Mouse (Mus musculus): Measurements from ENCODE around the gene Arhgef28. TPM values are rescaled to one million over a fixed set of nuclear protein-coding genes. Genes with fewer than 3 reads are reported as not detected.
A peak's percentile ranks its signal among the peaks of the same experiment; 100 is the strongest.
"Not testable (repeated sequence)": the region's sequence is repeated elsewhere in the genome, so short reads cannot be mapped to it uniquely, and the experiment has no call there.

Gene Arhgef28
- total RNA-seq, 2 experiments from 2014 or later, result 37.3 to 45.1 TPM

DNA sequence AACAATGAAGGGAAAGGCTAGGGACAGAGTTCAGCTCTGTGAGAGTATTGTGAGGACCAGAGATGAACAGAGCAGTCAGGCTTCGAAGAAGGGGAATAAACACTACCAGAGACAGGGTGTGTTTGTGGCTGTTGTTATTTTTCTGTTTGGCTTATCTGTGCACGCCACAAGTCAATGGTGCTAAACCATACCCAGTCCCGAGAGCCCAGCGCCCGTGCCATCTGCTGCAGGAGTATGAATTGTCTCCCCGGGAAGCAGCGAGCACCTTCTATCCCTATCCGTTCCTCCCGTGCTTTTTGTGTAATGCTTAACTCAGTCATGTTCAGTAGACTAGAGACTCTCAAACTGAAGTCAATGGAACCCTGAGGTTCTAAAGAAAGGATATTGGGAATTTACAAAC lies 112.8 kb downstream of the Arhgef28 start:
- DNase-seq (ENCODE audit: low spot score in 2 of 2), result no peak
- intact Hi-C loops (cut with DNase I), result no loop called here

DNA sequence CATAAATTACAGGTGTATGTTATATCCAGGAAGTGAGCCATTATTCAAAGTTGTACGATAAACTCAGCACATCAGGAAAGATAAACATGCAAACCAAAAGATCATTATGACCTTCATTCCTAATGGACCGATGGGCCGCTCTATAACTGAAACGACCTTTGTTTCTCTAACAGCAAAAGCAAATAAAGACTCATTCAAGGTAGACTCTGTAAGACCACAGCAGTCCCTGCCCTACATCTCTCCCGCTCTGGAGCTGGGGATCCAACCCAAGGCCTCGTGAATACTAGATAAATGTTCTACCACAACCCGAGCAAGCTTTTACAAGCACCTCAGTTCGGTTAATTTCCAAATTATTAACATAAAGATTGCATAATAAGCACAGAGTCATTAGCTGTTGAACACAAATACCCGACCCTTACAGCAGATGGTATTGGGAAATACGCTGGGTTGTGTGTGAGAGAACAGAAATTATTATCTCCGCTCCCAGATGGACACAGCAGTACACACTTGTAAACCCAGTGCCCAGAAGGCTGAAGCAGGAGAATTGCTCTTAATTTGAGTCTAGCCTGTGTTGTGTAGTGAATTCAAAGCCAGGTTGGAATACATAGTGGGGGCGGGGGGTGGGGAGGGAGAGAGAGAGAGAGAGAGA lies 113.8 kb downstream of the Arhgef28 start:
- intact Hi-C loops (cut with DNase I), result no loop called here
- no peak for DNase-seq (ENCODE audit: low spot score in 2 of 2)

DNA sequence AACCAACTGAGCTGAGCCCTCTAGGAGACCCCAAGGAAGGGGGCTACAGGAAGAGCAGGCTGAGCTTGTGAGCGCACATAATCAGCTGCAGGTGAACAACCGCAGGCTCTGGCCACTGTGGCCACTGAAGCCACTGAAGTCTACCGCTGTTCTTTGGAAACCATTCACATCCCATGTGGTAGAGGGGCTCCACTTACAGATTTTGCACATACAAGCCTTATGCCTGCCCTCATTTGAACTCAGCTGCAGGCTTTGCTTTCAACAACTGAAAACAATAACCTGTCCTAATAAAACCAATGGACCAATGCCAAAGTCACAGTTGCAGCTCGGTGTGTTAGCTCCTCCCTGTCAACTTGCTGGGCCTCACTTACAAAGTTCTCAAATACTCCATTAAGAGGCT lies 126.6 kb downstream of the Arhgef28 start:
- no peak for DNase-seq (ENCODE audit: low spot score in 2 of 2)
- intact Hi-C loops (cut with DNase I), result no loop called here

DNA sequence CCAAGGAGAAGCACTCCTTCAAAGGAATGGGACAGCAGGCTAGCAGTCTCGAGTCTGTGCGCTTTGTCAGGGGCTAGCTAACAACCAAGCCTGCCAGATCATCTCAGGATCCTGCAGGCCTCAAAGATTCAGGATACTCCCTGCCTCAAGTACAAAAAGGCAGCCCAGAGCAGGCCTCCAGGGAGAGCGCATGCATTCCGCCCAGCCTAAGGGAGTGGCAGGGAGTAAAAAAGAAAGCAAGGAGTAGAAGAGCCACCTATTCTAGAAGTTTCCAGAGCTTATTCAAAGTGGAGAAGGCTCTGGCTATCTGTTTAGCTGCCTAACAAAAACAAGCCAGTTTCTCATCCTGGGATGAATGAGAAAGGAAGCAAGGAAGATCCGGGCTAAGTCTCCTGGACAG lies 128.0 kb downstream of the Arhgef28 start:
- intact Hi-C loops (cut with DNase I), result no loop called here
- no peak for DNase-seq (ENCODE audit: low spot score in 2 of 2)

DNA sequence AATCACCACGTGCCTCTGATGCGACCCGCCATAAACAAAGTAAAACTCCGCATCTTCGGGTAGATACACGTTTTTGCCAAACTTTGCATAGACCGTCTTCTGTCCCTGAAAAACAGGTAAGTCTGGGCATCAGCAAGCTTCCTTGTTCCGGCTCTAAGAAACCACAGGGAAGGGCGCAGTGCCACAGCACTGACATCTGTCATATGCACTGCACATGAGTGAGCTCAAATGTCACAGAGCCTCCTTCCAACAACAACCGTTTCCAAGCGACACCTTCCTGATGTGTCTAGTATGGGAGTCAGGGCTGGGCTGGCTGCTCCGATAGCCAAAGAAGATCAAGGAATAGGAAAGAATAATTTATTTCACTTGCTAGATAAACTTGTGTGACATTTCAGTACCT lies 129.0 kb downstream of the Arhgef28 start:
- DNase-seq (ENCODE audit: low spot score in 2 of 2), result no peak
- intact Hi-C loops (cut with DNase I), result no loop called here

DNA sequence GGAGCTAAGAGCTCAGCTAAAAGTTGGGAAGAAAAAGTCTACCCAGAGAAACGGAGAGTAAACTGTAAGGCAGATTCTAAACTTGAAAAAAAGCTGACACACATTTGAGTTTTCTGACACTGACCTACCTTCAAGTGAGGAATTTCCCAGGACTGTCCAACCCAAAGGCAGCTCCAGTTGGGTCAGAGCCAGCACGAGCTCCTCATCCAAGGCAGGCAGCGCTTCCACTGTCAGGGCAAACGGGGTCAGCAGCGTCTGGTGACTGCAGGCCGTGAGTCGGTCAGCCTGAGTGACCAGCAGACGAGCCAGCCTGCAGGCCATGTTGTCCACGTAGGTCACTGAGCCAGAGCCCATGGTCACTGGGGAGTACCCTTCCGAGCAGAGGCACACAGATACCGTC lies 131.4 kb downstream of the Arhgef28 start:
- no peak for DNase-seq (ENCODE audit: low spot score in 2 of 2)

DNA sequence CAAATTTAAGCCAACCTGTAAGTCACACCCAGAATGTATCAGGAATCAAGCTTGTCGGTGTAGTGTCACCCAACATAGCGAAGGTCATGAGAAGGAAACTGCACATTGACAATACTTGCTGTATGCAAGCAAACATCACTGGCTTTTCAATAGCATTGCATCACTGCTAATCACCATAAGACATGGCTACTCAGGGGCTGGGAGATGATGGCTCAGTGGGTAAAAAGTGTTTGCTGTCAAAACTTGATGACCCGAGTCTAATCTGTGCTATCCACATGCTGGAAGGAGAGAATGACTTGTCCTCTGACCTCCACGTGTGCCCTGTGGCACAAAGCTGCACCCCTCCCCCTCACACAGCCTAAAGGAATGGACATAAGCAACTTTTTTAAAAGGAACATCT lies 133.0 kb downstream of the Arhgef28 start:
- DNase-seq (ENCODE audit: low spot score in 2 of 2), result no peak
- intact Hi-C loops (cut with DNase I), result no loop called here

More for the DNA sequence above, 131.4 kb downstream of the Arhgef28 start:
- intact Hi-C loops (cut with DNase I), result no loop called here

DNA sequence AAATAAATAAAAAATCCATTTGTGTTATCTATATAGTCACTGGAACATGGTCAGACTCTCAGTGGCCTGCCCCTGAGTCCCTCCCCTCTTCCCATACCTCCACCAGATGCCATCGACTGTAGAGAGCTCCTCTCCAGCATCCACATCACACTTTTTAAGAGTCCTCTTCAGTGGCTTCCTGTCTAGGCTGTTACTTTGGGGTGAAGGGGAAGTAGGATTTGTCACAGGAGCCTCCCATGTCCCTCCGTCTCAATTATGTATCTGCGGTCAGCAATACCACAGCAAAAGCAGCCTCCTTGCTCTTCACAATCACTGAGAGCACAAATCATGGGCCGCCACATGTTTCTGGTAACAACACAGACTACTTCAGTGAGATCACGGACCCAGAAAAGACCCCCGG lies 135.8 kb downstream of the Arhgef28 start:
- intact Hi-C loops (cut with DNase I), result no loop called here
- no peak for DNase-seq (ENCODE audit: low spot score in 2 of 2)

DNA sequence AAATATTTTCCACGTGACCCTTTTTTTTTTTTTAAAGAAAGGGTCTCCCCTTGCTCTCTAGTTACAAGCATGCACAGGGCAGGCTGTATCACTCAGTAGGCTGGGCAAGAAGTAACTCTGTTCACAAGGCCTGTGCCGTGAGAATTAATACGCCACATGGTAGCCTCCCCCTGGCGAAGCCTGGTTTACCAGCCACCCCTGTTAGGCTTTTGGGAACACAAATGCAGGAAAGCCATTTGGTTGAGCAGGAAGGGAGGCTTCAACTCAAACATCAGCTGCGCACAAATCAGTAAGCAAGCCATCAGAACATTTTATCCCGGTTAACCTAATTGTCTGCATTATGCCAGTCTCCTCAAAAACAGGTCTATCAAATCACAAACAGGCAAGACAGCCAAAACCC lies 136.6 kb downstream of the Arhgef28 start:
- DNase-seq (ENCODE audit: low spot score in 2 of 2), result no peak
- intact Hi-C loops (cut with DNase I), result no loop called here

DNA sequence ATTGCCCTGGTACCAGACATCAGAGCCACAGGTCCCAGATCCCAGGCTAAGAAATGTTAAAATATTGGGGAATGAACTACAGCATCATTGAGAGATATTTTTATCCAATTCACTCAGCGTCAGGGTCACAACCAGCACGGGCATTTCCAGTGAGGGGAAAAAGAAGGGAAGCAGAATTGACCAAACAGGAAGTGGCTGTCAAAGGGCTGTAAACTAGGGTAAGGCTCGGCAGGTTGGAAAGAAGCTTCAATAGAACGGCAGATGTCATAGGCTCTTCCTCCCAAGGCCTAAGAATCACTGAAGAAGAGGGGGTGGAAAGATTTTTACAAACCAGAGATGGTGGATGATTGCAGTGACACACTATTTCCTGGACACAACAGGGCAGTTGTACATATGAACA lies 143.4 kb downstream of the Arhgef28 start:
- DNase-seq (ENCODE audit: low spot score in 2 of 2), result no peak
- intact Hi-C loops (cut with DNase I), result no loop called here

DNA sequence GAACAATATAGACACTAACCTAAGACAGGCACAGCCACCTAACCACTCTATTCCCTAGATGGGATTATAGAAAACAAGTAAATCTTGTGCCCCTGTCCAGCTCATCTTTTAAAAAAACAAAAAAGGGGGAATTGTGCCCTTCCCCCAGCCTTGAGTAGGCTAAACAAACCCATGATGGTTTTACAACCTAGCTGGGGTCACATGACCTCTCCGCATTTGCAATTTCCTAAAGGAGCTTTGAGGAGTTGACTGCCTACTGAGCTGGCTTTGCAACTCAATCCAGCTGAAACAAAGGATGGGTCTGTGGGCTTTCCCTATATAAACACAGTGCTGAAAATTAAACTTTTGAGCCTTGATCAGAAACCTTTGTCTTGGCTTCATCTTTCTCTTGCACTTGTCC lies 146.1 kb downstream of the Arhgef28 start:
- DNase-seq (ENCODE audit: low spot score in 2 of 2); intact Hi-C loops (cut with DNase I): not testable (repeated sequence)

DNA sequence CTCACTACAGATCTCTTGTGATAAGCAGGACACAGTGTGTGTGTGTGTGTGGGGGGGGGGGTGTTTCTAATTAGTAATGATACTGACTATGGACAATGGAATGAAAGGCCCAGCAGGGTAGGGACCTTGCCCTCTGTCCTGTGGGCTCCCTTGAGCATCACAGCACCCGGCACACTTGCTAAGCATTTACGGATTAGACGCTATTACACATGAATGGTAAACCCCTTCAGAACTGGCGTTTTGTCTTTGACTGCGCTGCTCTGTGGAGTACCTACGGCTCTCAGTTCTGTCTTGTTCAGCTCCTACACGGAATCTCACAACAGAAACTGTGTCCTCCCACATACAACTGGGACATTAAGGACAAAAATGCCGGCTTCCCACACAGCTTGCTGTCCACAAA lies 151.0 kb downstream of the Arhgef28 start:
- intact Hi-C loops (cut with DNase I), result no loop called here
- peak in 1 of 2 experiments; percentile 47 for DNase-seq (ENCODE audit: low spot score in 2 of 2)

DNA sequence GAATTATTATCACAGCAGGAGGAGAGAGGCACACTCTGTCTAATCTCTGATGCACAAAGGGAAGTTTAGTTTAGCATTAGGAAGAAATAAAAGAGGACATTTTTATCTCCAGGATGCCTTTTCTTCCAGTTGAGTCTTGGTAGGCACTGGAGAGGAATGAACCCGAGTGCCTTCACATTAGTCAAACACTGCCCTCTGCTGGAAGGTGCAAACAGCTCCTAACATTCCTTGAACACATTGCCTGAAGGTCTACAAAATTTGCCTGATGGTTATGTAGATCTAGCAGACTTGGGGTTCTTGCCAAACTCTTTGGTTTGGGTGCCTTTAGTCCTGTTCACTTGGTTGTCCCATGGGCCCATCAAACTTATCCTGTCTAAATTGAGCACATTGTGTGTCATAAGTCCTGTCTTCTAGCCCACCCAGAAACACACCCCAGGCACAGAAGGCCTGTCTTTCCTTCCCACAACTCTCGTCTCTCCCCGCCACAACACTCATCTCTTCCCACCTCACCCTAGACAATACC lies 165.6 kb downstream of the Arhgef28 start:
- DNase-seq (ENCODE audit: low spot score in 2 of 2), result peak in 1 of 2 experiments; percentile 42

DNA sequence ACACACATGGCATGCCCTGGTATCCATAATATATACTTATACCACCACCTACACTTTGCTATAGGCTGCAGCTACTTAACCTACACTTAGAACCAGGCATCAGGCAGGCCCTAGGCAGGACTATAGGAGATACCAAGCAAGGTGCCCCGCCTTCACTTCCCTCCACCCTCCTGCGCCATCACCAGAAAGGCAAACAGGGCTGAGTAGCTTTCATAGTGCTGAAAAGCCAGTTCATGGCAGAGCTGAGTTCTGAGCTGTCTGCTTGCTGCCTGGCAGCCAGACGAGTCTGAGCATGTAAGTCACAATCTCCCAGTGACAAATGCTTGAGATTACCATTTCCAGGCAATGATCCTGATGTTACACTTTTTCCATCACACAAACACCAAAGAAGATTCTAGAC lies 167.5 kb downstream of the Arhgef28 start:
- DNase-seq (ENCODE audit: low spot score in 2 of 2), result no peak
- intact Hi-C loops (cut with DNase I), result no loop called here

More for the DNA sequence above, 165.6 kb downstream of the Arhgef28 start:
- intact Hi-C loops (cut with DNase I), result no loop called here

DNA sequence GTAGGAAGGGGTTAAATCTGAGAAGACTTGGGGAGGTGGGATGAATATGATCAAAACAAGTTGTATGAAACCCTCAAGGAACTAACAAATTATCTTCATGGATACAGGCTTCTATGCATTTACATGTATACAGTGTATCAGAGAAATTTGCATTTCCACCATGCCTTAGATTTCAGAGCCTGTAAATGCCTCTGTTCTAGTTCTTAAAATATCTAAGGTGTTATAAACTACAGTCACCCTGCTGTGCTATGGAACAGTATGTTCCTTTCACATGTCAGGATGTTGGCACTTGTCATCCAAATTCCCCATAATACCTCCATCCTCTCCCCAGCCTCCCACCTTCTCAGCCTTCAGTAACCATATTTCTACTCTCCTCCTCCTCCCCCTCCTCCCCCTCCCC lies 168.5 kb downstream of the Arhgef28 start:
- intact Hi-C loops (cut with DNase I), result no loop called here
- no peak for DNase-seq (ENCODE audit: low spot score in 2 of 2)

DNA sequence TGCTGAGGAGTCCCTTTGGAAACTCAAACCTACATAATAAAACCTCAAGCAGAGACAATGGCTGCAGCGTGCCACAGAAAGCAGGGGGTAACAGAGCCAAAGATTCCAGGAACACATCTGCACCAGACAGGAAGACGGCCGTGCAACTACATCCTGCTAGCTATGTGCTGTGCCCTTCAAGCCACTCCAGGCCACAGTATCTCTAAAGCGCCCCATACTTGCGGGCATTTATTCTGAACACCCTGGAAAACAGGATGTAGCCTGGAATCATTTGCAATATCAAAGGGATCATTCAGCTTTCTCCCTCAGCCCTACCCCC lies 174.6 kb downstream of the Arhgef28 start:
- intact Hi-C loops (cut with DNase I), result loop anchor here (1.0 kb wide), 1 partner anchor 209 kb away; no protein-coding TSS in a partner anchor
- DNase-seq (ENCODE audit: low spot score in 2 of 2), result no peak

DNA sequence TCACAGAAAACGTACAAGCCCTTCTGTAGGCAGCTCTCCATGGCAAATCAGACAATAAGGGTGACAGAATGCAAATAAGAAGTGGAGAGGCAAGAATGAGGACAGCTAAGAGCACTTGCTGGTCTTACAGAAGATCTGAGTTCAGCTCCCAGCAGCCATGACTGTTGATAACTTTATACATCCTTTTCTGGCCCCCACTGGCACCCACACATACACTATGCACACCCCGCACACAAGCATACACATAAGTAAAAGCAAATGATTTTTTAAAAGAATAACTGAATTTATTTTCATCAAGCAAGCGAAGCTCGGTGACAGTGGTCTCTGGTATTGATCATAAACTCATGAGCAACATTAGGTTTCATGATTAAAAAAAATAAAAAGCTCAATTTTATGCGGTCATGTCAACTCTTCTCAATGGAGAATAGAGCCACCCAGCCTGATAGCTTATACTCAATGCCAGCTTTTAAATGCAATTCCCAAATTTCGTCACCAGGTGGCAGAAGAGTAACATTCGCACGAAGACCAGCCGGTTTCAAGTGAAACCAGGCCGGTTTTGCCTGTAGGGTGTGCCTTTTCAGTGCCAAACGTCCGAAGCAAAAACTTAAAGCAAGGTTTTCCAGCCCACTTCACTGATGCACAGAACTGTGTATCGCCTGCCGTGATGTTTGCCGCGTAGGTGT lies 175.1 kb downstream of the Arhgef28 start:
- DNase-seq (ENCODE audit: low spot score in 2 of 2), result peak; percentile 87 to 93
- intact Hi-C loops (cut with DNase I), result loop anchor here (1.0 kb wide), 1 partner anchor 209 kb away; no protein-coding TSS in a partner anchor

DNA sequence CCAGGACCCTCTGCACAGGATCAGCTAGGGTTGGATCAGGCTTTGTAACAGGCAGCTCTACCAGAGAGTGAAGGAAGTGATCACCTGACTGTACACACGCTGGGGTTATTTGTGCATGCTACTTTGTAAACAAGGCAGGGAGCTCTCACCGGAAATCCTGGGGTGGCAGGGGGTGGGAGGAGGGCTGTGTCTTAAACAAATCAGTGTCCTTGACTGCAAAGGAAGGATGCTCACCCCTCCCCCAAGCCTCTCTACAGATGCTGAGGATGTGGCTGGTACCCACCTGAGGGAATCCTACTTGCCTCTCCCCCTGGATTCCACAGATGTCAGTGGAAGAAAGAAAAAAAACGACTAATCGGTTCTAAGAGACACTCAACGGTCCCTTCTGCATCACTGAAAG lies 176.2 kb downstream of the Arhgef28 start:
- intact Hi-C loops (cut with DNase I), result no loop called here
- no peak for DNase-seq (ENCODE audit: low spot score in 2 of 2)

DNA sequence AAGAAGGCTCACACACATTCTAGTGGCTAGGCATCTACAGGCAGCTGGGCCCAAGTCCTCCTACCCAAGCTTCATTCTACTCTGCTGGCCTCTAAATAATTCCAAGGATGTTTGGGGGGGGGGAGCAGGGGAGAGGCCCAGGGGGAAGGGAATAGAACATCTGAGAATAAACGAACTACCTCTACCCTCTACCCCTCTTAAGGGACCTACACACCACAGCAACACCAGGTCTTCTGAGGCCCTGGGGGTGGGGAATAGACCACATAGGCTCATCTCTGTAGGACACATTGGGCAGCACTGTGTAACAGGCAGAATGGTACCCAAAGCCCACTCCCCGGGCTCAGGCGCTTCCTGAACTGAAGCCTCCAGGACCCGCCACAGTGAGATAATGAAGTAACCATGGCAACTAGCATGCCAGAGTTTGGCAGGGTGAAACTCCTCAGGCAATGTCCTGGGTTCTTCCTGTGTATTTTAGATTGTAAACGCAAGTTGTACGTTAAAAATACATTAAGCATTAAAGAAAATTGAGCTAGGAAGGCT lies 177.5 kb downstream of the Arhgef28 start:
- no peak for DNase-seq (ENCODE audit: low spot score in 2 of 2)
- intact Hi-C loops (cut with DNase I), result no loop called here

DNA sequence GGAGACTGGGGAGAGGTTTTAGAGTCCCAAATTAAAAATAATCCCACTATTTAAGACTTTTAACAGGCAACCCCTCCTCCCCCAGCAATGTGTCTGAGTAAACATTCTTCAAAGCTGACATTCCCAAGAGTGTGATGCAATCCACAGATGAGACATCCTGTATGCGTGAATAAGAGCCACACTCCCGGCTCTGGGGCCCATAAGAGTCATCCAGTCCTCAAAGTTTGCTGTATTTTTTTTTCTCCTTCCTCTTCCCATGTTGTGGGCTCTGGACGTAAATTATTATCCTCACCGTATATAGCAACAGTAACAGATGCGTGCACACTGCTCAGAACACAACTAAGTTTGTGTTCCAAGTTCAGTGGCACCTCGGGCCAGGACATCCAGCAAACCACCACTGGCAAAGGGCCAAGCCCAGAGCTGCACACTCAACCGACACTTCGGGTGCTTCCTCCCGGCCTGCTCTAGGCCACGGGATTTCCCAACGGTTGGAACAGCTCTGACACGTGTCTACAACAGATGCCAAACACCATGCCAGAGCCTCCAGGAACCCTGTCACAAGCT lies 178.5 kb downstream of the Arhgef28 start:
- intact Hi-C loops (cut with DNase I), result no loop called here
- no peak for DNase-seq (ENCODE audit: low spot score in 2 of 2)

DNA sequence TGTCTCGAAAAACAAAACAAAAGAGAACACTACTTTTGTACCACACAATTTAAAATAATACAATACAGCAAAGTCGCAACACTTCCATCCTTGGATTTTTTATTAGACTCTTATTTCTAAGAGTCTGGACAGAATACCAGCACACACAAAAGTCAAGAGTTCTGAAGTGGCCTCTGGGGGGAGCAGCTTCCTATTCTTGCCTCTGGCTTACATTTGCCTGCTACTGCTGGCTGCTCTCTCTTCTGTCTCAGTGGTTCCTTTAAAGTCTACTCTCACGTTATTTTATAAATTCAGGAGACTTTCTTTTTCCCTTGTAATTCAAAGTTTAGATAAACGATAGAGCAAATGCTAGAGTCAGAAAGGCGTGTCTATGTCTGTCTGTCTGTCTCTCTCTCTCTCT lies 179.1 kb downstream of the Arhgef28 start:
- no peak for DNase-seq (ENCODE audit: low spot score in 2 of 2)
- intact Hi-C loops (cut with DNase I), result no loop called here
